Mouse (Mus musculus) forebrain, embryonic 11.5 days (tissue): ENCODE data around the gene Shank2. TPM values are rescaled to one million over a fixed set of nuclear protein-coding genes. Genes with fewer than 3 reads are reported as not detected.

Experiments used
- ATAC-seq: fragments of 200-750 bp; cut with Nextera tagmentation; replicated peaks from 2 replicates; pipeline ENCODE4 v1.8.0; 2017; ENCODE audit warnings: moderate TSS enrichment; ENCODE audit not compliant: low FRiP score
- DNase-seq: peaks from one replicate; pipeline ENCODE4 v3.0.0-alpha.2; 2017; ENCODE audit warnings: low spot score
- H3K27ac ChIP-seq: fragments of 300-500 bp; sonication (generic); 2 replicates; pipeline ENCODE4 v1.5.1; 2014; ENCODE audit warnings: low read depth, low read length
- H3K27me3 ChIP-seq: fragments of 300-500 bp; sonication (generic); 2 replicates; pipeline ENCODE4 v1.6.1; 2014; ENCODE audit warnings: mild to moderate bottlenecking, low read length, mixed read lengths; ENCODE audit not compliant: control insufficient read depth, insufficient read depth
- H3K36me3 ChIP-seq: fragments of 300-500 bp; sonication (generic); 2 replicates; pipeline ENCODE4 v1.6.1; 2014; ENCODE audit warnings: mild to moderate bottlenecking, low read length, moderate library complexity, mixed read lengths; ENCODE audit not compliant: control insufficient read depth, insufficient read depth
- H3K4me1 ChIP-seq: fragments of 300-500 bp; sonication (generic); replicated peaks from 2 replicates; pipeline ENCODE4 v1.6.1; 2014; ENCODE audit warnings: low read length, mixed read lengths; ENCODE audit not compliant: control insufficient read depth, insufficient read depth
- H3K4me2 ChIP-seq: fragments of 300-500 bp; sonication (generic); 2 replicates; pipeline ENCODE4 v1.6.1; 2014; ENCODE audit warnings: low read depth, mild to moderate bottlenecking, low read length, moderate library complexity, mixed read lengths; ENCODE audit not compliant: severe bottlenecking
- H3K4me3 ChIP-seq: fragments of 300-500 bp; sonication (generic); 2 replicates; pipeline ENCODE4 v1.5.1; 2014; ENCODE audit warnings: low read depth, low read length
- H3K9ac ChIP-seq: fragments of 300-500 bp; sonication (generic); 2 replicates; pipeline ENCODE4 v1.6.1; 2014; ENCODE audit warnings: low read length
- H3K9me3 ChIP-seq: fragments of 300-500 bp; sonication (generic); 2 replicates; pipeline ENCODE4 v1.6.1; 2016; ENCODE audit warnings: low read length, mixed read lengths; ENCODE audit not compliant: control insufficient read depth
- WGBS: fragments of 180-500 bp; shearing (Covaris S2); extraction: QIAGEN DNeasy Blood & Tissue Kit; methylation state at CpG from one replicate; pipeline ENCODE4 v1.1.7; 2014; 5-methylcytosine and 5-hydroxymethylcytosine counted together
- polyA plus RNA-seq: library from polyadenylated mRNA; unstranded; fragments of >200 nt; fragmentation: Nextera tagmentation; extraction: Ambion mirVana; gene quantifications from 2 replicates; pipeline ENCODE4 v1.2.1, GENCODE M21; 2014

The Shank2 gene
- polyA plus RNA-seq, 1 experiment from 2014 or later = 2.2 TPM

DNA sequence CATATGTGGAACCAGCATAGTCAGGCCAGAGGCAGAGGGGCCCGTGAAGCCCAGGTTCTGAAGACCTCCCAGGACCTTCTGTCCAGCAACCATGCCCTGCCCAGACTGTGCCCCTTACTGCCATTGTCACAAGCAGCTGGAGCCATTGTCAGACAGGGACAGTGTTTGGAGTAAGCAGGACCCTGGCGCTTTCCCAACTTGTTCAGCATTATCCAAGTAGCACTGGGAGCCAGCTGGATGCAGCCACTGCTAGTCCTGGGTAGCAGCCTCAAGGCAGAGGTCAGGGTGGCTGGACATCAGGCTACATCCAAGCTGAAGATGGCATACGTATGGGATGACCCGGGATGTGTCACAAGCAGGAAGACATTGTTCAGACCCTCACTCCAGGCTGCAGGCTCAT lies 187.7 kb downstream of the Shank2 start:
- H3K9ac ChIP-seq = no peak overlapping the region
- H3K27ac ChIP-seq = no peak overlapping the region
- DNase-seq (no peak), ATAC-seq (no peak)
- H3K4me3 ChIP-seq = no peak overlapping the region
- H3K36me3 ChIP-seq = no peaks in the 10 kb centered on the region
- WGBS = 88% methylated on average over 4 of the region's 4 CpGs
- no peak overlapping the region for H3K4me2 ChIP-seq
- H3K9me3 ChIP-seq = no peaks in the 10 kb centered on the region
- no peaks in the 10 kb centered on the region for H3K4me1 ChIP-seq
- no peaks in the 10 kb centered on the region for H3K27me3 ChIP-seq

DNA sequence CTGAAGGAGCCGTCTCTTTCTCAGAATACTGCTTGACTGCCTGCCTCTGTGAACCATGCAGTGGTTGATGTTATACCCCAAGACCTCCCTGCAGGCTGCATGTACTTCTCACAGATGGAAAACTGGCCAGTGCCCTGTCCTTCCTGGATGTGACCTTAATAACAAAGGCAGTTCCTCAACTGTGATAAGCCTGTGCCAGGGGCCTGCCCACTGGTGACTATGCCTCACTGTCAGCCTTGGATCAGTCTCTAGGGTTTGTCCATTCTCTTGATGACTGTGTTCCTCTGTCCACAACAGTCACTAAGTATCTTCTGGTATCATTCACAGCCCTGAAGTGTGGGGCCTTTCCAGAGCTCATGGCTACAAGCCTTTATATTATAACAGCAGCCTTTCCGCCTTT lies 196.8 kb downstream of the Shank2 start:
- 86% methylated on average over 2 of the region's 2 CpGs for WGBS
- Histone ChIP-seq H3K36me3 (no peaks in the 10 kb centered on the region), H3K27ac (no peak overlapping the region)

DNA sequence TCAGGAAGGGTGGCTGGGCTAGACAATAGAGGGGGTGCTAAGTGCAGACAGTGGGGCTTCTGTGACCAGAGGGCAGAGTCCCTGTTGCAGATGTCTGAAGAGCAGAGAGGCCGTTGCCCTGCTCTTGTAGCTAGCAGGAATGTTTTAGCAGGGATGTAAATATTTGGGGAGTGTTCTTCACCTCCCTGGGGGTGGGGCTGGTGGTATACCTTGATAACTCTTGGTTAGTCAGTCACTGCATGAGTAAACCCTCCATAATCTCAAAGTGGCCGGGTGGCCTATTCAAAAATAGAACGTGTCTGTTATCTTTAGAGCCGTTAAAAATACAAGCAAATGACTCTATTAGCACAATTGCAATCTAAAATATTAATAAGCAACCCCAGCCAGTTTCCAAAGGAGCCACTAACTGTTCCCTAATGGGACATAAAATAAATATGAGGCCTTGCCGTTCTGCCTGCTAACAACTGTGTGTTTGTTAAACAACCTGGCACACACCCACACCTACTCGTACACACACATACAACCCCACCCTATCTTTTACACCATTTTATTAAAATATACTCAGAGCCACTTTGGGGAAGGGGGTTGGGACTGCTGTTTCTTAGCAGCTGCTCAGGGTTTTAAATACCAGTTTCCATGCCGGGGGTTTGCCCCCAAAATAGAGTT lies 200.4 kb downstream of the Shank2 start:
- no peak overlapping the region for H3K4me3 ChIP-seq
- H3K27ac ChIP-seq = no peak overlapping the region
- H3K36me3 ChIP-seq = no peaks in the 10 kb centered on the region
- no peak overlapping the region for H3K4me2 ChIP-seq
- no peaks in the 10 kb centered on the region for H3K27me3 ChIP-seq
- H3K4me1 ChIP-seq = no peaks in the 10 kb centered on the region
- no peak overlapping the region for H3K9ac ChIP-seq
- WGBS = 84% methylated on average over 7 of the region's 7 CpGs
- DNase-seq (no peak), ATAC-seq (no peak)
- H3K9me3 ChIP-seq = no peaks in the 10 kb centered on the region

More for the DNA sequence above, 196.8 kb downstream of the Shank2 start:
- DNase-seq (no peak), ATAC-seq (no peak)
- Histone ChIP-seq H3K4me2 (no peak overlapping the region), H3K4me1 (no peaks in the 10 kb centered on the region), H3K9ac (no peak overlapping the region), H3K27me3 (no peaks in the 10 kb centered on the region), H3K9me3 (no peaks in the 10 kb centered on the region), H3K4me3 (no peak overlapping the region)

DNA sequence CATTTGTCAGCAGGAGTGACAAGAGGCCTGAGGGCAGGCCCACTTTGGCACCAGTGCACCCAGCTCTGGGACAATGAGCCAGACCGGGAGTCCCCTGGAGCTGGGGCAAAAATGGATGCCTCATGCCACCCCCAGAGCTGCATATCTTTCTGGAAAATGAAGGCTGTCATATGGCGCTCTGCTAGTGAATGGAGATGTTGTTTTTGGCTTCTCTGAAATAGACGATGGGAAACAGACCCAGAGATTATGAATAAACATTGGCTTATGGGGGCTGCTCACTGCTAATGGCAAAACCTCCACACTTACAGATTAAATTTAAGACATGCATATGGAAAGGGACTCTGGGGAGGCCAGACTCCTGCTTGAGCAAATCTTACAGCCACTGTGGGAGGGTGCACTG lies 202.6 kb downstream of the Shank2 start:
- 94% methylated on average over 3 of the region's 3 CpGs for WGBS

DNA sequence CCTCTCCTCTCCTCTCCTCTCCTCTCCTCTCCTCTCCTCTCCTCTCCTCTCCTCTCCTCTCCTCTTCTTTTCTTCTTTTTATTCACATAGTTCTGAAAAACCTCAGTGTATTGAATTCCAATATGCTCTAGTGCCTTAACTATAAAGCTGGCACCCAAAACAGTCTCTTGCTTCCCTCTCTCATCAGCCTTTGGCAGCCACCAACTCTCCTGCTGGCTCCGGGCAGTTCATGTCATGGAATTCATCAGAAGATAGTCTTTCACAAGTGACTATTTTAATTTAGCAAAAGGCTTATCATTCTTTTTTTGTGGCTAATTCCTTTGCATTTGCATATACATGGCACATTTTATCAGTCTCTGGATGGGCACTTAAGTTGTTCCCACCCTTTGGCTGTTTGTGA lies 203.4 kb downstream of the Shank2 start:
- Histone ChIP-seq H3K27ac (no peak overlapping the region), H3K9me3 (no peaks in the 10 kb centered on the region), H3K4me3 (no peak overlapping the region), H3K36me3 (no peaks in the 10 kb centered on the region), H3K9ac (no peak overlapping the region), H3K4me1 (no peaks in the 10 kb centered on the region), H3K27me3 (no peaks in the 10 kb centered on the region), H3K4me2 (no peak overlapping the region)
- ATAC-seq (no peak), DNase-seq (no peak)
- WGBS = 93% methylated on average over 1 of the region's 1 CpGs

More for the DNA sequence above, 202.6 kb downstream of the Shank2 start:
- no peak overlapping the region for H3K4me3 ChIP-seq
- no peak overlapping the region for H3K27ac ChIP-seq
- no peak for ATAC-seq
- H3K4me2 ChIP-seq = no peak overlapping the region
- H3K9me3 ChIP-seq = no peaks in the 10 kb centered on the region
- no peaks in the 10 kb centered on the region for H3K27me3 ChIP-seq
- H3K36me3 ChIP-seq = no peaks in the 10 kb centered on the region
- no peaks in the 10 kb centered on the region for H3K4me1 ChIP-seq
- no peak for DNase-seq
- no peak overlapping the region for H3K9ac ChIP-seq

DNA sequence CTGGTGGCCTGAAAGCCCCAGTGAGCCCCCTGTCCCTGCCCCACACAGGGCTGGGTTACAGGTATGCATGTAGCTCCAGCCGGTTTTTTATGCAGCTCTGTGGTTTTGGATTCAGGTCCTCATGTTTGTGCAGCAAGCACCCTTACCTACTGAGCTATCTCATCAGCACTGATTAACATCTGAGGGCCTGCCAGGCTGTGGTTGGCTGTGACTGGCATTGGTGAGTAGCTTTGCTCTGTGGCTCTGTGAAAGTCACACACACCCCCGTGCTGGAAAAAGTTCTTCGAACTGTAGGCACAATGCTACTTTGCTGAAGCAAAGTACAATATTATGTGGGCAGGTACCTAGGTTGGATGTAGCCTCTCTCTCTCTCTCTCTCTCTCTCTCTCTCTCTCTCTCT lies 204.1 kb downstream of the Shank2 start:
- ATAC-seq (no peak), DNase-seq (no peak)
- Histone ChIP-seq H3K36me3 (no peaks in the 10 kb centered on the region), H3K4me2 (no peak overlapping the region), H3K4me3 (no peak overlapping the region), H3K9ac (no peak overlapping the region), H3K27me3 (no peaks in the 10 kb centered on the region), H3K27ac (no peak overlapping the region), H3K9me3 (no peaks in the 10 kb centered on the region), H3K4me1 (no peaks in the 10 kb centered on the region)
- WGBS = 97% methylated on average over 3 of the region's 3 CpGs

DNA sequence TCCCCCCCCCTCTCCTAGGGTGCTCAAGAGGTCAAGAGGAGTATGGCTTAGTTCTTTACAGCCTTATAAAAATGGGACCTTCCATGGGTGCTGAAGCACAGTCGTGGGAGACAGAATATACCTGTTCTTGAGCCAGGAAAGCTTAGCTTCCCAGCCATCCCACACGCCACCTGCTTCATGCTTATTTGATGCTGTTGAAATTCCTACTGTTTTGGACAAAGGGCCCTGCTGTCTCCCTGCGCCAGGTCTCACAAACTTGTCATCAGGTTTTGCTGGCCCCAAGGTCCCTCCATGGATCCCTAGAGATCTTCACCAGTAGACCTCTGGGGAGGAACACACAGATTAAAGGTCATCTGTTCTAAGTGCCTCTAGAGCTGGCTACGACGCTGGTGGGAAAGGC lies 204.5 kb downstream of the Shank2 start:
- ATAC-seq = no peak
- H3K27me3 ChIP-seq = no peaks in the 10 kb centered on the region
- no peak overlapping the region for H3K4me2 ChIP-seq
- no peaks in the 10 kb centered on the region for H3K4me1 ChIP-seq
- 79% methylated on average over 5 of the region's 5 CpGs for WGBS
- H3K4me3 ChIP-seq = no peak overlapping the region
- H3K9ac ChIP-seq = no peak overlapping the region
- DNase-seq = no peak
- no peaks in the 10 kb centered on the region for H3K9me3 ChIP-seq
- H3K36me3 ChIP-seq = no peaks in the 10 kb centered on the region
- no peak overlapping the region for H3K27ac ChIP-seq

DNA sequence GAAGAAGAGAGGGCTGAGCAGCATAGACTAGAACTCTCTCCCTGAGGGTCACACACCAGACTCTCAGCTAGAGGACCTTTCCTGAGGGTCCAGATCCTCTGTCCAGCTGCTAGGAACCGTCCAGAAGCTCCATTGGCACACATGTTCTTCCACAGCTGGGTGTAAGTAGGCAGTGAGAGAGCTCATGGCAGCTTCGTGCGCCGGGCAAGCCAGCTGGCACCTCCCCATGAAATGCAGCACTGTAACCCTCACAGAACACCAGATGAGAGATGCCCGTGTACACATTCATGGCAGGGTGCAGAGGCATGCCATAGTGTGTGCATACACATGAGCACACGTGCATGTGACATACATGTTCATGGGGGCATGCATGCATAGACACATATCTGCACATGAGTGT lies 205.4 kb downstream of the Shank2 start:
- Histone ChIP-seq H3K4me2 (no peak overlapping the region), H3K4me3 (no peak overlapping the region), H3K36me3 (no peaks in the 10 kb centered on the region), H3K27ac (no peak overlapping the region), H3K4me1 (no peaks in the 10 kb centered on the region), H3K9ac (no peak overlapping the region), H3K27me3 (no peaks in the 10 kb centered on the region), H3K9me3 (no peaks in the 10 kb centered on the region)
- no peak for DNase-seq
- WGBS = 91% methylated on average over 6 of the region's 6 CpGs
- no peak for ATAC-seq

DNA sequence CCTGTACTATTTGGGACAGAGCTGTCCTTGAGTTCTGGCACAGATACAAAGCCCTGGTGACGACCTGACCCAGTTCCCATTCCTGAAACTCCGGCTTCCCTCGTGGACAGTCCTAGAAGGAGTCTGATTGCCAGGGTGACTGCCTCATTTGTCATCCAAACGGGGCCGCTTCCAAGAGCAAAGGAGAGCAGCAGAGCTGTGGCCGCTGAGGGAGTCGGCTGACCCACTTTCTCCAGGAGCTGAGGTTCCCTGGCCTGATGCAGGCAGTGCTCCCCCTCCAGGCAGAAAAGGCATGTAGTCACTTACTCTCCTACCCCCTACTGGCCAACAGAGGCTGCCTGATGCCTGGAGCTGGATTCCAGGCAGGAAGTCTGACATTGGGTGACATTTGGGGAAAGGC lies 206.1 kb downstream of the Shank2 start:
- no peaks in the 10 kb centered on the region for H3K4me1 ChIP-seq
- no peak overlapping the region for H3K4me3 ChIP-seq
- H3K4me2 ChIP-seq = no peak overlapping the region
- DNase-seq = peak; percentile 57
- no peak overlapping the region for H3K9ac ChIP-seq
- no peak overlapping the region for H3K27ac ChIP-seq
- 29% methylated on average over 7 of the region's 7 CpGs for WGBS
- no peak for ATAC-seq
- no peaks in the 10 kb centered on the region for H3K36me3 ChIP-seq
- H3K9me3 ChIP-seq = no peaks in the 10 kb centered on the region
- H3K27me3 ChIP-seq = no peaks in the 10 kb centered on the region
